In genomic region chr1:131161091-131161490, GRCm38 (mm10) we compare ENCODE assay signal across 18 mouse cellular contexts. TPM values are rescaled to one million over a fixed set of nuclear protein-coding genes. Genes with fewer than 3 reads are reported as not detected.
DNase-seq lines count a peak whose midpoint lies in the region; ATAC-seq and TF ChIP-seq lines count a peak whose summit lies in the region.
"Had no signal": no experiment of that assay in that cellular context is flagged by ENCODE, and none has a peak within 500 bp of the region (broad histone marks: within the 10 kb centered on the region; RNA-seq: fewer than 3 reads in every experiment).

No protein-coding gene starts in this region.

- H3K36me3 ChIP-seq in ES-Bruce4 (ENCODE audit: control insufficient read depth, insufficient read depth, low read length, poor library complexity, severe bottlenecking) = peaks cover 59% of the 10 kb centered on the region
- peaks cover 65% of the 10 kb centered on the region for H3K36me3 ChIP-seq in neural tube, embryonic 15.5 days

- H3K4me1 ChIP-seq in ES-Bruce4 (ENCODE audit: control insufficient read depth, insufficient read depth, low read length) = peaks cover 2% of the 10 kb centered on the region
- H3K4me1 ChIP-seq in neural tube, embryonic 15.5 days = no peaks in the 10 kb centered on the region
- H3K4me1 ChIP-seq: embryonic facial prominence, embryonic 10.5 days; forebrain, embryonic 15.5 days; limb, embryonic 15.5 days had no signal

- TF ChIP-seq POLR2A in ES-Bruce4 (IDR thresholded peaks at IDR 0.05; ENCODE audit: insufficient read depth, low read length) = no peak

- peak; percentile 40; the same call in 1 of the 2 replicates for ATAC-seq in megakaryocyte, adult 5-6 weeks (ENCODE audit: poor library complexity, severe bottlenecking)
- ATAC-seq in neural tube, embryonic 15.5 days (ENCODE audit: low FRiP score) = no peak
- ATAC-seq: forebrain, embryonic 15.5 days had no signal

- DNase-seq in kidney, postnatal 25 days = peak; percentile 9 to 57
- no peak for DNase-seq in kidney, adult 18-20 months
- peak; percentile 96 for DNase-seq in ZHBTc4 (ENCODE audit: low read depth, low spot score)
- DNase-seq in left cerebral cortex, adult 18-20 months (ENCODE audit: low spot score in 2 of 2) = no peak
- DNase-seq: adrenal gland, postnatal 10 days; cerebellum, adult 11-12 months; cerebellum, postnatal 36 days; heart, postnatal 4 days; kidney, adult 8-10 months; kidney, postnatal 4 days; thymus, postnatal 25 days had no signal

- peak; percentile 89 for TF ChIP-seq EP300 in ES-Bruce4 (IDR thresholded peaks at IDR 0.05; ENCODE audit: insufficient read depth, low read depth, low read length)

- no peaks in the 10 kb centered on the region for H3K27me3 ChIP-seq in ES-Bruce4 (ENCODE audit: control insufficient read depth, insufficient read depth, low read length, poor library complexity, severe bottlenecking)
- H3K27me3 ChIP-seq in neural tube, embryonic 15.5 days (replicated peaks) = no peaks in the 10 kb centered on the region
- H3K27me3 ChIP-seq: forebrain, embryonic 15.5 days; heart, embryonic 13.5 days; limb, embryonic 15.5 days had no signal

- WGBS in neural tube, embryonic 15.5 days = 88% methylated on average over 11 of the region's 11 CpGs

- TF ChIP-seq CTCF in ES-Bruce4 (IDR thresholded peaks at IDR 0.05; ENCODE audit: low read depth, low read length) = no peak

- H3K9ac ChIP-seq in ES-Bruce4 (ENCODE audit: low read depth, poor library complexity, severe bottlenecking) = no peak overlapping the region
- H3K9ac ChIP-seq in neural tube, embryonic 15.5 days (replicated peaks) = no peak overlapping the region
- H3K9ac ChIP-seq: forebrain, embryonic 15.5 days; heart, embryonic 13.5 days; limb, embryonic 15.5 days had no signal

- peak overlapping the region; percentile 78 for H3K27ac ChIP-seq in ES-Bruce4 (ENCODE audit: insufficient read depth, low read length)
- no peak overlapping the region for H3K27ac ChIP-seq in neural tube, embryonic 15.5 days (replicated peaks)
- H3K27ac ChIP-seq: embryonic facial prominence, embryonic 10.5 days; forebrain, embryonic 15.5 days; heart, embryonic 13.5 days; limb, embryonic 15.5 days had no signal

- no peak overlapping the region for H3K4me3 ChIP-seq in ES-Bruce4 (ENCODE audit: low read depth, low read length)
- no peak overlapping the region for H3K4me3 ChIP-seq in neural tube, embryonic 15.5 days (replicated peaks)
- H3K4me3 ChIP-seq: embryonic facial prominence, embryonic 10.5 days; forebrain, embryonic 15.5 days; heart, embryonic 13.5 days; limb, embryonic 15.5 days had no signal

- no peaks in the 10 kb centered on the region for H3K9me3 ChIP-seq in ES-Bruce4 (replicated peaks; ENCODE audit: control insufficient read depth, insufficient read depth, low read length, poor library complexity, severe bottlenecking)
- no peaks in the 10 kb centered on the region for H3K9me3 ChIP-seq in neural tube, embryonic 15.5 days (replicated peaks)
- H3K9me3 ChIP-seq: embryonic facial prominence, embryonic 10.5 days; forebrain, embryonic 15.5 days; heart, embryonic 13.5 days; limb, embryonic 15.5 days had no signal

- H3K4me2 ChIP-seq in neural tube, embryonic 15.5 days = no peak overlapping the region
- H3K4me2 ChIP-seq: forebrain, embryonic 15.5 days; heart, embryonic 13.5 days; limb, embryonic 15.5 days had no signal

RNA-seq across cellular contexts. Expression of gene Eif2d, which starts 8.1 kb away (rescaled TPM):
- polyA plus RNA-seq in ES-Bruce4 (2011; ENCODE audit: insufficient read depth, insufficient read length, low read depth, missing spikeins) = 96.5 and 99.1 TPM in 2 replicates
- 28.7 and 31.0 TPM in 2 replicates for total RNA-seq in megakaryocyte, adult 5-6 weeks (2015)
- 23.1 and 24.5 TPM in 2 replicates for total RNA-seq in megakaryocyte, adult 5-6 weeks (2017)
- 51.5 and 53.7 TPM in 2 replicates for polyA plus RNA-seq in neural tube, embryonic 15.5 days (2015; fragmentation: Nextera tagmentation; extraction: Ambion mirVana)
- 10 to 100 TPM; 35.0 to 37.5 TPM for total RNA-seq in left cerebral cortex, adult 18-20 months (2021)

RNA-seq across cellular contexts. Expression of gene Dyrk3, which starts 23.0 kb away (rescaled TPM):
- polyA plus RNA-seq in ES-Bruce4 (2011; ENCODE audit: insufficient read depth, insufficient read length, low read depth, missing spikeins) = 27.3 and 27.6 TPM in 2 replicates
- total RNA-seq in megakaryocyte, adult 5-6 weeks (2015) = 3.4 and 4.6 TPM in 2 replicates
- total RNA-seq in megakaryocyte, adult 5-6 weeks (2017) = 4.1 and 4.8 TPM in 2 replicates
- 10.3 and 14.0 TPM in 2 replicates for polyA plus RNA-seq in neural tube, embryonic 15.5 days (2015; fragmentation: Nextera tagmentation; extraction: Ambion mirVana)
- total RNA-seq in left cerebral cortex, adult 18-20 months (2021) = 10 to 100 TPM; 14.9 to 16.7 TPM

Comparison
In these comparisons a context has a peak if more than half of its experiments do, and no peak if none do; other contexts are left out.
1. DNase-seq: peak in kidney, postnatal 25 days (2 of 2) and ZHBTc4 (single experiment); none in kidney, adult 18-20 months (single experiment) and left cerebral cortex, adult 18-20 months (0 of 2).